In genomic region chr8:91395340-91396055, GRCm38 (mm10) we compare ENCODE assay signal across 13 mouse cellular contexts.
DNase-seq lines count a peak whose midpoint lies in the region; ATAC-seq lines count a peak whose summit lies in the region.
"Had no signal": no experiment of that assay in that cellular context is flagged by ENCODE, and none has a peak within 500 bp of the region (broad histone marks: within the 10 kb centered on the region; RNA-seq: fewer than 3 reads in every experiment).

No protein-coding gene starts in this region.

- 80% methylated on average over 6 of the region's 6 CpGs for WGBS in kidney, embryonic 14.5 days
- 84% methylated on average over 6 of the region's 6 CpGs for WGBS in forebrain, embryonic 16.5 days

- no peak overlapping the region for H3K9ac ChIP-seq in kidney, embryonic 14.5 days (ENCODE audit: low read depth, low read length)
- no peak overlapping the region for H3K9ac ChIP-seq in forebrain, embryonic 16.5 days (replicated peaks; ENCODE audit: low read depth, low read length)
- H3K9ac ChIP-seq: embryonic facial prominence, embryonic 13.5 days; midbrain, embryonic 13.5 days had no signal

- no peaks in the 10 kb centered on the region for H3K36me3 ChIP-seq in kidney, embryonic 14.5 days (ENCODE audit: control insufficient read depth, insufficient read depth, low read length)
- H3K36me3 ChIP-seq in forebrain, embryonic 16.5 days (ENCODE audit: control insufficient read depth, insufficient read depth), result no peaks in the 10 kb centered on the region
- H3K36me3 ChIP-seq: embryonic facial prominence, embryonic 13.5 days; heart, embryonic 10.5 days; midbrain, embryonic 13.5 days had no signal

- peaks cover 7% of the 10 kb centered on the region for H3K4me1 ChIP-seq in kidney, embryonic 14.5 days (ENCODE audit: control insufficient read depth, insufficient read depth, low read length)
- H3K4me1 ChIP-seq in forebrain, embryonic 16.5 days (replicated peaks; ENCODE audit: control insufficient read depth, insufficient read depth, low read length), result peaks cover 3% of the 10 kb centered on the region

- H3K27me3 ChIP-seq in kidney, embryonic 14.5 days (ENCODE audit: control insufficient read depth, insufficient read depth, low read length), result no peaks in the 10 kb centered on the region
- no peaks in the 10 kb centered on the region for H3K27me3 ChIP-seq in forebrain, embryonic 16.5 days (replicated peaks; ENCODE audit: control insufficient read depth, insufficient read depth, low read length)
- H3K27me3 ChIP-seq: embryonic facial prominence, embryonic 13.5 days; midbrain, embryonic 13.5 days had no signal

- H3K27ac ChIP-seq in kidney, embryonic 14.5 days (ENCODE audit: low read depth, low read length), result no peak overlapping the region
- no peak overlapping the region for H3K27ac ChIP-seq in forebrain, embryonic 16.5 days (ENCODE audit: low read length)
- H3K27ac ChIP-seq: embryonic facial prominence, embryonic 13.5 days; heart, embryonic 10.5 days; midbrain, embryonic 13.5 days had no signal

- H3K4me2 ChIP-seq in kidney, embryonic 14.5 days (replicated peaks; ENCODE audit: low read depth, low read length), result no peak overlapping the region
- no peak overlapping the region for H3K4me2 ChIP-seq in forebrain, embryonic 16.5 days (ENCODE audit: low read length)
- H3K4me2 ChIP-seq: embryonic facial prominence, embryonic 13.5 days; midbrain, embryonic 13.5 days had no signal

- no peak for ATAC-seq in kidney, embryonic 14.5 days (ENCODE audit: low FRiP score, low TSS enrichment)
- no peak for ATAC-seq in forebrain, embryonic 16.5 days
- ATAC-seq: midbrain, embryonic 13.5 days had no signal

- peak; percentile 49 to 56 for DNase-seq in kidney, postnatal 36 days
- DNase-seq in Muller cell, postnatal 12 days (ENCODE audit: inconsistent ontology term), result peak; percentile 90
- DNase-seq in induced T-regulatory cell, adult 2 months (ENCODE audit: low read depth), result peak; percentile 53
- no peak for DNase-seq in spleen, adult 12 weeks (ENCODE audit: low spot score)
- DNase-seq in cerebellum, postnatal 10 days, result no peak
- DNase-seq: cerebellum, postnatal 14 days; liver; lung, postnatal 10 days had no signal

- no peak overlapping the region for H3K4me3 ChIP-seq in kidney, embryonic 14.5 days (ENCODE audit: low read length)
- H3K4me3 ChIP-seq in forebrain, embryonic 16.5 days (replicated peaks; ENCODE audit: low read length), result no peak overlapping the region
- H3K4me3 ChIP-seq: embryonic facial prominence, embryonic 13.5 days; heart, embryonic 10.5 days; midbrain, embryonic 13.5 days had no signal

- H3K9me3 ChIP-seq in kidney, embryonic 14.5 days (ENCODE audit: control insufficient read depth, low read length), result no peaks in the 10 kb centered on the region
- H3K9me3 ChIP-seq in forebrain, embryonic 16.5 days (ENCODE audit: control insufficient read depth, low read length), result no peaks in the 10 kb centered on the region
- H3K9me3 ChIP-seq: embryonic facial prominence, embryonic 13.5 days; heart, embryonic 10.5 days; midbrain, embryonic 13.5 days had no signal

Comparison
In these comparisons a context has a peak if more than half of its experiments do, and no peak if none do; other contexts are left out.
1. DNase-seq: peak in kidney, postnatal 36 days (2 of 2), Muller cell, postnatal 12 days (single experiment) and induced T-regulatory cell, adult 2 months (single experiment); none in spleen, adult 12 weeks (single experiment) and cerebellum, postnatal 10 days (0 of 2).